Comparison of ENCODE assay signal across 17 mouse cellular contexts in genomic region chr1:73479349-73479920, GRCm38 (mm10).
DNase-seq lines count a peak whose midpoint lies in the region; ATAC-seq and TF ChIP-seq lines count a peak whose summit lies in the region.
"Had no signal": no experiment of that assay in that cellular context is flagged by ENCODE, and none has a peak within 500 bp of the region (broad histone marks: within the 10 kb centered on the region; RNA-seq: fewer than 3 reads in every experiment).

No protein-coding gene starts in this region.

- H3K27me3 ChIP-seq in lung, embryonic 16.5 days (ENCODE audit: control insufficient read depth, insufficient read depth, low read depth, low read length) = no peaks in the 10 kb centered on the region
- H3K27me3 ChIP-seq in embryonic facial prominence, embryonic 14.5 days (replicated peaks; ENCODE audit: control insufficient read depth, insufficient read depth, low read length) = no peaks in the 10 kb centered on the region
- H3K27me3 ChIP-seq in kidney, postnatal 0 days (ENCODE audit: insufficient read depth, low read length) = no peaks in the 10 kb centered on the region
- H3K27me3 ChIP-seq: heart, embryonic 15.5 days; neural tube, embryonic 12.5 days; stomach, embryonic 15.5 days had no signal

- no peak overlapping the region for H3K4me3 ChIP-seq in lung, embryonic 16.5 days (ENCODE audit: low read length)
- no peak overlapping the region for H3K4me3 ChIP-seq in lung, adult 2 months (replicated peaks; ENCODE audit: extremely low read depth, low read depth, low read length)
- H3K4me3 ChIP-seq in embryonic facial prominence, embryonic 14.5 days (ENCODE audit: low read depth, low read length) = no peak overlapping the region
- no peak overlapping the region for H3K4me3 ChIP-seq in kidney, postnatal 0 days (replicated peaks; ENCODE audit: low read depth, low read length)
- H3K4me3 ChIP-seq: gastrocnemius, adult 2 months; heart, embryonic 15.5 days; neural tube, embryonic 12.5 days; stomach, embryonic 15.5 days had no signal

- no peak overlapping the region for H3K4me2 ChIP-seq in lung, embryonic 16.5 days (ENCODE audit: low read depth, low read length)
- H3K4me2 ChIP-seq in embryonic facial prominence, embryonic 14.5 days (ENCODE audit: low read depth, low read length) = no peak overlapping the region
- no peak overlapping the region for H3K4me2 ChIP-seq in kidney, postnatal 0 days (ENCODE audit: low read length)
- H3K4me2 ChIP-seq: heart, embryonic 15.5 days; neural tube, embryonic 12.5 days; stomach, embryonic 15.5 days had no signal

- DNase-seq in lung, adult 2 months = no peak
- DNase-seq in embryonic facial prominence, embryonic 14.5 days (ENCODE audit: low spot score) = peak; percentile 26
- DNase-seq in kidney, postnatal 0 days (ENCODE audit: low spot score) = peak; percentile 25
- DNase-seq in thymus, adult 18-20 months = no peak
- DNase-seq in urinary bladder, postnatal 14 days (ENCODE audit: low spot score) = no peak
- DNase-seq in left cerebral cortex, postnatal 14 days (ENCODE audit: low spot score in 2 of 2) = no peak
- DNase-seq: cerebellum, adult 11 months; cerebellum, postnatal 25 days; forebrain, postnatal 0 days; gastrocnemius, adult 2 months; heart, adult 18-20 months; lung, postnatal 36 days; spleen, adult 18-20 months had no signal

- TF ChIP-seq CTCF in lung, adult 2 months (IDR thresholded peaks at IDR 0.05; ENCODE audit: insufficient read depth, low read length) = no peak
- TF ChIP-seq CTCF in kidney, postnatal 0 days (IDR thresholded peaks at IDR 0.05; ENCODE audit: low read depth) = no peak

- H3K36me3 ChIP-seq in lung, embryonic 16.5 days (ENCODE audit: control insufficient read depth, insufficient read depth, low read length) = no peaks in the 10 kb centered on the region
- H3K36me3 ChIP-seq in embryonic facial prominence, embryonic 14.5 days (ENCODE audit: control insufficient read depth, insufficient read depth, low read length) = no peaks in the 10 kb centered on the region
- no peaks in the 10 kb centered on the region for H3K36me3 ChIP-seq in kidney, postnatal 0 days (ENCODE audit: insufficient read depth, low read length)
- H3K36me3 ChIP-seq: heart, embryonic 15.5 days; neural tube, embryonic 12.5 days; stomach, embryonic 15.5 days had no signal

- peak; percentile 79 for ATAC-seq in lung, embryonic 16.5 days (ENCODE audit: low read depth)
- ATAC-seq in embryonic facial prominence, embryonic 14.5 days (ENCODE audit: low read depth) = no peak
- ATAC-seq in kidney, postnatal 0 days (replicated peaks; ENCODE audit: low FRiP score, low read depth) = no peak
- ATAC-seq: forebrain, postnatal 0 days had no signal

- 34% methylated on average over 4 of the region's 4 CpGs for WGBS in lung, embryonic 16.5 days
- 48% methylated on average over 4 of the region's 4 CpGs for WGBS in lung, adult 2 months
- 29% methylated on average over 4 of the region's 4 CpGs for WGBS in embryonic facial prominence, embryonic 14.5 days
- 29% methylated on average over 4 of the region's 4 CpGs for whole genome bisulfite sequencing in kidney, postnatal 0 days

- no peaks in the 10 kb centered on the region for H3K4me1 ChIP-seq in lung, embryonic 16.5 days (replicated peaks; ENCODE audit: control insufficient read depth, insufficient read depth, low read length)
- H3K4me1 ChIP-seq in lung, adult 2 months (ENCODE audit: control insufficient read depth, insufficient read depth, low read length) = no peaks in the 10 kb centered on the region
- H3K4me1 ChIP-seq in embryonic facial prominence, embryonic 14.5 days (ENCODE audit: control insufficient read depth, insufficient read depth, low read length) = peaks cover 4% of the 10 kb centered on the region; the same call in 1 of the 2 replicates
- H3K4me1 ChIP-seq in kidney, postnatal 0 days (replicated peaks; ENCODE audit: insufficient read depth, low read length) = no peaks in the 10 kb centered on the region
- H3K4me1 ChIP-seq: heart, embryonic 15.5 days; neural tube, embryonic 12.5 days had no signal

- peak overlapping the region; percentile 58 for H3K27ac ChIP-seq in lung, embryonic 16.5 days (ENCODE audit: low read length)
- no peak overlapping the region for H3K27ac ChIP-seq in embryonic facial prominence, embryonic 14.5 days (replicated peaks; ENCODE audit: low read depth, low read length)
- H3K27ac ChIP-seq in kidney, postnatal 0 days = no peak overlapping the region
- H3K27ac ChIP-seq: gastrocnemius, adult 2 months; heart, embryonic 15.5 days; neural tube, embryonic 12.5 days; stomach, embryonic 15.5 days had no signal

- H3K9me3 ChIP-seq in lung, embryonic 16.5 days (ENCODE audit: control insufficient read depth, low read length) = no peaks in the 10 kb centered on the region
- H3K9me3 ChIP-seq in embryonic facial prominence, embryonic 14.5 days (ENCODE audit: control insufficient read depth, low read length) = no peaks in the 10 kb centered on the region
- no peaks in the 10 kb centered on the region for H3K9me3 ChIP-seq in kidney, postnatal 0 days (replicated peaks; ENCODE audit: low read length)
- H3K9me3 ChIP-seq: heart, embryonic 15.5 days; neural tube, embryonic 12.5 days; stomach, embryonic 15.5 days had no signal

- intact Hi-C loops in left cerebral cortex, postnatal 14 days (cut with DNase I) = no loop called here

- no peak for TF ChIP-seq POLR2A in lung, adult 2 months (IDR thresholded peaks at IDR 0.05; ENCODE audit: borderline replicate concordance, extremely low read depth, low read depth, low read length)

- no peak overlapping the region for H3K9ac ChIP-seq in lung, embryonic 16.5 days (ENCODE audit: low read length)
- no peak overlapping the region for H3K9ac ChIP-seq in embryonic facial prominence, embryonic 14.5 days (ENCODE audit: low read depth, low read length)
- H3K9ac ChIP-seq in kidney, postnatal 0 days (ENCODE audit: low read depth, low read length) = peak overlapping the region; percentile 31; the same call in 1 of the 2 replicates
- H3K9ac ChIP-seq: forebrain, postnatal 0 days; heart, embryonic 15.5 days; neural tube, embryonic 12.5 days; stomach, embryonic 15.5 days had no signal

Comparison
In these comparisons a context has a peak if more than half of its experiments do, and no peak if none do; other contexts are left out.
1. DNase-seq: peak in embryonic facial prominence, embryonic 14.5 days (single experiment) and kidney, postnatal 0 days (single experiment); none in lung, adult 2 months (single experiment), thymus, adult 18-20 months (0 of 2), urinary bladder, postnatal 14 days (single experiment) and left cerebral cortex, postnatal 14 days (0 of 2).